Mouse (Mus musculus) hematopoietic stem cell, adult 5-6 weeks (primary cell): ENCODE measurements around the gene Ubtd1. TPM values are rescaled to one million over a fixed set of nuclear protein-coding genes. Genes with fewer than 3 reads are reported as not detected.
"Not testable (repeated sequence)": the region's sequence is repeated elsewhere in the genome, so short reads cannot be mapped to it uniquely, and the experiment has no call there.

Experiments
- ATAC-seq, 2 experiments: fragments of 125-278 bp in 1 of 2; replicated peaks in 1 of 2; 2 replicates each; pipeline ENCODE4 v1.8.0; 2016 to 2017; ENCODE audit warnings: inconsistent platforms in 2 of 2, mild to moderate bottlenecking in 2 of 2, moderate number of reproducible peaks in 2 of 2, low read depth in 1 of 2, moderate TSS enrichment in 1 of 2; ENCODE audit not compliant: low FRiP score in 2 of 2, poor library complexity in 2 of 2, severe bottlenecking in 2 of 2, insufficient read depth in 1 of 2, low TSS enrichment in 1 of 2
- total RNA-seq: library from RNA; stranded (forward); fragments of 172-1452, 232-1000 nt; gene quantifications from 2 replicates; pipeline ENCODE4 v1.2.3, GENCODE M21; 2017

Ubtd1 gene
- total RNA-seq, 1 experiment from 2014 or later: 14.9 TPM

GRCm38 (mm10) chr19:42078566-42078965 lies 97.0 kb downstream of the Ubtd1 start:
- ATAC-seq: no peak

GRCm38 (mm10) chr19:42079006-42079405 lies 97.4 kb downstream of the Ubtd1 start:
- no peak for ATAC-seq

GRCm38 (mm10) chr19:42079950-42080349 lies 98.4 kb downstream of the Ubtd1 start:
- no peak for ATAC-seq

GRCm38 (mm10) chr19:42080469-42080868 lies 98.9 kb downstream of the Ubtd1 start:
- no peak for ATAC-seq

GRCm38 (mm10) chr19:42081613-42082012 lies 100.0 kb downstream of the Ubtd1 start:
- ATAC-seq: not testable (repeated sequence)

Other genes with a start within 250 kb of the Ubtd1 start
- 0.13 TPM in 1 of 2 replicates, not detected in the other for gene Slit1, start 238.1 kb upstream of the Ubtd1 start, total RNA-seq
- 17.8 and 26.8 TPM in 2 replicates for gene Arhgap19, start 179.7 kb upstream of the Ubtd1 start, total RNA-seq
- 11.4 and 16.7 TPM in 2 replicates for gene Frat1, start 151.8 kb upstream of the Ubtd1 start, total RNA-seq
- gene Frat2, start 133.6 kb upstream of the Ubtd1 start, total RNA-seq: 28.0 and 33.7 TPM in 2 replicates
- gene Rrp12, start 85.6 kb upstream of the Ubtd1 start, total RNA-seq: 12.2 and 18.9 TPM in 2 replicates
- 112 and 157 TPM in 2 replicates for gene Pgam1, start 69.8 kb upstream of the Ubtd1 start, total RNA-seq
- 50.7 and 52.2 TPM in 2 replicates for gene Exosc1, start 48.3 kb upstream of the Ubtd1 start, total RNA-seq
- gene Zdhhc16, start 48.3 kb upstream of the Ubtd1 start, total RNA-seq: 22.3 and 26.4 TPM in 2 replicates
- 23.1 and 24.8 TPM in 2 replicates for gene Mms19, start 606 bp upstream of the Ubtd1 start, total RNA-seq
- gene Ankrd2, start 54.2 kb downstream of the Ubtd1 start, total RNA-seq: not detected in 2 replicates
- gene Hoga1, start 63.8 kb downstream of the Ubtd1 start, total RNA-seq: 0.94 TPM in 1 of 2 replicates, not detected in the other
- not detected in 2 replicates for gene 4933411K16Rik, start 70.5 kb downstream of the Ubtd1 start, total RNA-seq
- 1.1 and 2.8 TPM in 2 replicates for gene Morn4, start 104.6 kb downstream of the Ubtd1 start, total RNA-seq
- 8.3 and 9.1 TPM in 2 replicates for gene Pi4k2a, start 108.7 kb downstream of the Ubtd1 start, total RNA-seq
- gene Avpi1, start 147.3 kb downstream of the Ubtd1 start, total RNA-seq: 5.3 and 5.4 TPM in 2 replicates
- gene Marveld1, start 165.6 kb downstream of the Ubtd1 start, total RNA-seq: 16.1 and 22.8 TPM in 2 replicates
- 20.0 and 37.1 TPM in 2 replicates for gene Zfyve27, start 182.2 kb downstream of the Ubtd1 start, total RNA-seq
- 0.20 TPM in 1 of 2 replicates, not detected in the other for gene Sfrp5, start 220.5 kb downstream of the Ubtd1 start, total RNA-seq